Mouse (Mus musculus) lung, embryonic 14.5 days (tissue): ENCODE data around the gene Suds3. TPM values are rescaled to one million over a fixed set of nuclear protein-coding genes. Genes with fewer than 3 reads are reported as not detected.

Experiments
- ATAC-seq: fragments of 200-750 bp; cut with Nextera tagmentation; 2 replicates; pipeline ENCODE4 v1.8.0; 2017; ENCODE audit warnings: mild to moderate bottlenecking, moderate TSS enrichment, moderate library complexity; ENCODE audit not compliant: insufficient read depth
- DNase-seq: peaks from one replicate; pipeline ENCODE4 v3.0.0-alpha.2; 2015
- H3K27ac ChIP-seq: fragments of 300-500 bp; sonication (generic); 2 replicates; pipeline ENCODE4 v1.5.1; 2014; ENCODE audit warnings: low read depth, mild to moderate bottlenecking, moderate library complexity
- H3K27me3 ChIP-seq: fragments of 300-500 bp; sonication (generic); 2 replicates; pipeline ENCODE4 v1.6.1; 2014; ENCODE audit warnings: low read length, control low read depth; ENCODE audit not compliant: insufficient read depth
- H3K36me3 ChIP-seq: fragments of 300-500 bp; sonication (generic); 2 replicates; pipeline ENCODE4 v1.6.1; 2014; ENCODE audit warnings: control low read depth; ENCODE audit not compliant: insufficient read depth
- H3K4me1 ChIP-seq: fragments of 300-500 bp; sonication (generic); 2 replicates; pipeline ENCODE4 v1.6.1; 2014; ENCODE audit warnings: antibody characterized with exemption, control low read depth; ENCODE audit not compliant: insufficient read depth
- H3K4me2 ChIP-seq: fragments of 300-500 bp; sonication (generic); 2 replicates; pipeline ENCODE4 v1.6.1; 2014; ENCODE audit warnings: mild to moderate bottlenecking
- H3K4me3 ChIP-seq: fragments of 300-500 bp; sonication (generic); 2 replicates; pipeline ENCODE4 v1.5.1; 2014; ENCODE audit warnings: low read depth, low read length
- H3K9ac ChIP-seq: fragments of 300-500 bp; sonication (generic); 2 replicates; pipeline ENCODE4 v1.6.1; 2014
- H3K9me3 ChIP-seq: fragments of 300-500 bp; sonication (generic); 2 replicates; pipeline ENCODE4 v1.6.1; 2016; ENCODE audit warnings: low read depth, low read length, control low read depth
- CTCF ChIP-seq: IDR thresholded peaks from 2 replicates; pipeline ENCODE4 v1.5.1; 2016; ENCODE audit warnings: antibody characterized with exemption, low read depth
- WGBS: fragments of 180-500 bp; shearing (Covaris S2); extraction: QIAGEN DNeasy Blood & Tissue Kit; methylation state at CpG from one replicate; pipeline ENCODE4 v1.1.7; 2014; 5-methylcytosine and 5-hydroxymethylcytosine counted together
- polyA plus RNA-seq: library from polyadenylated mRNA; unstranded; fragments of >200 nt; fragmentation: Nextera tagmentation; extraction: Ambion mirVana; gene quantifications from 2 replicates; pipeline ENCODE4 v1.2.1, GENCODE M21; 2014

Gene Suds3
- polyA plus RNA-seq, 1 experiment from 2014 or later: 49.6 TPM

GRCm38 (mm10) chr5:117136570-117136969 lies 20.7 kb upstream of the Suds3 start:
- H3K4me3 ChIP-seq: no peak overlapping the region
- no peak for TF ChIP-seq CTCF
- H3K4me2 ChIP-seq: no peak overlapping the region
- H3K9me3 ChIP-seq: no peaks in the 10 kb centered on the region
- 55% methylated on average over 5 of the region's 5 CpGs for WGBS
- DNase-seq (no peak), ATAC-seq (no peak)
- no peak overlapping the region for H3K9ac ChIP-seq
- H3K4me1 ChIP-seq: peaks cover 16% of the 10 kb centered on the region; the same call in 1 of the 2 replicates
- H3K27ac ChIP-seq: no peak overlapping the region
- H3K27me3 ChIP-seq: no peaks in the 10 kb centered on the region
- H3K36me3 ChIP-seq: no peaks in the 10 kb centered on the region

GRCm38 (mm10) chr5:117135869-117136268 lies 20.0 kb upstream of the Suds3 start:
- peak; percentile 65 for ATAC-seq
- Histone ChIP-seq H3K4me3 (0 out of 2 replicates have a peak overlapping the region, but pooled peaks have one; percentile 12), H3K4me1 (peaks cover 16% of the 10 kb centered on the region; the same call in 1 of the 2 replicates), H3K9ac (peak overlapping the region; percentile 34; the same call in 1 of the 2 replicates), H3K27me3 (no peaks in the 10 kb centered on the region), H3K4me2 (peak overlapping the region; percentile 52), H3K36me3 (no peaks in the 10 kb centered on the region), H3K9me3 (no peaks in the 10 kb centered on the region), H3K27ac (peak overlapping the region; percentile 79)
- peak; percentile 78 for DNase-seq
- WGBS: 5% methylated on average over 9 of the region's 9 CpGs
- TF ChIP-seq CTCF: no peak

GRCm38 (mm10) chr5:117134889-117135456 lies 19.1 kb upstream of the Suds3 start:
- Histone ChIP-seq H3K36me3 (no peaks in the 10 kb centered on the region), H3K9me3 (no peaks in the 10 kb centered on the region), H3K4me2 (peak overlapping the region; percentile 52), H3K4me1 (peaks cover 16% of the 10 kb centered on the region; the same call in 1 of the 2 replicates), H3K9ac (peak overlapping the region; percentile 34), H3K27ac (peak overlapping the region; percentile 79), H3K4me3 (peak overlapping the region; percentile 12; the same call in 1 of the 2 replicates), H3K27me3 (no peaks in the 10 kb centered on the region)
- no peak for TF ChIP-seq CTCF
- ATAC-seq (no peak), DNase-seq (no peak)
- WGBS: 32% methylated on average over 3 of the region's 3 CpGs

- peak overlapping the region; percentile 52 for H3K4me2 ChIP-seq
- no peaks in the 10 kb centered on the region for H3K27me3 ChIP-seq
- DNase-seq: peak; percentile 54
- no peak for TF ChIP-seq CTCF
- H3K9me3 ChIP-seq: no peaks in the 10 kb centered on the region
- whole genome bisulfite sequencing: 27% methylated on average over 19 of the region's 19 CpGs
- H3K4me1 ChIP-seq: peaks cover 16% of the 10 kb centered on the region; the same call in 1 of the 2 replicates
- peak overlapping the region; percentile 6; the same call in 1 of the 2 replicates for H3K4me3 ChIP-seq
- ATAC-seq: peak; percentile 22; the same call in 1 of the 2 replicates
- peak overlapping the region; percentile 77 for H3K27ac ChIP-seq
- H3K9ac ChIP-seq: peak overlapping the region; percentile 1; the same call in 1 of the 2 replicates
- no peaks in the 10 kb centered on the region for H3K36me3 ChIP-seq
Measured at GRCm38 (mm10) chr5:117134066-117134888, 18.4 kb upstream of the Suds3 start.

- Histone ChIP-seq H3K9ac (peak overlapping the region; percentile 1; the same call in 1 of the 2 replicates), H3K4me3 (peak overlapping the region; percentile 6; the same call in 1 of the 2 replicates), H3K27me3 (no peaks in the 10 kb centered on the region), H3K9me3 (no peaks in the 10 kb centered on the region), H3K27ac (peak overlapping the region; percentile 77), H3K36me3 (no peaks in the 10 kb centered on the region), H3K4me2 (peak overlapping the region; percentile 52), H3K4me1 (peaks cover 16% of the 10 kb centered on the region; the same call in 1 of the 2 replicates)
- ATAC-seq: peak; percentile 5; the same call in 1 of the 2 replicates
- peak; percentile 22 for DNase-seq
- no peak for TF ChIP-seq CTCF
- WGBS: 54% methylated on average over 17 of the region's 17 CpGs
Measured at GRCm38 (mm10) chr5:117133446-117134065, 17.6 kb upstream of the Suds3 start.

GRCm38 (mm10) chr5:117130726-117131125 lies 14.8 kb upstream of the Suds3 start:
- DNase-seq (no peak), ATAC-seq (no peak)
- H3K9ac ChIP-seq: no peak overlapping the region
- no peaks in the 10 kb centered on the region for H3K36me3 ChIP-seq
- WGBS: 84% methylated on average over 15 of the region's 15 CpGs
- no peak overlapping the region for H3K4me3 ChIP-seq
- TF ChIP-seq CTCF: no peak
- H3K4me1 ChIP-seq: peaks cover 13% of the 10 kb centered on the region; the same call in 1 of the 2 replicates
- H3K9me3 ChIP-seq: no peaks in the 10 kb centered on the region
- H3K4me2 ChIP-seq: no peak overlapping the region
- no peaks in the 10 kb centered on the region for H3K27me3 ChIP-seq
- no peak overlapping the region for H3K27ac ChIP-seq
